ENCODE assay signal across 20 mouse cellular contexts in genomic region chr6:135543390-135543789, GRCm38 (mm10).
DNase-seq lines count a peak whose midpoint lies in the region; ATAC-seq and TF ChIP-seq lines count a peak whose summit lies in the region.
"Had no signal": no experiment of that assay in that cellular context is flagged by ENCODE, and none has a peak within 500 bp of the region (broad histone marks: within the 10 kb centered on the region; RNA-seq: fewer than 3 reads in every experiment).

No protein-coding gene starts in this region.

- no peaks in the 10 kb centered on the region for H3K36me3 ChIP-seq in forebrain, embryonic 16.5 days (ENCODE audit: control insufficient read depth, insufficient read depth)
- H3K36me3 ChIP-seq in forebrain, embryonic 10.5 days (replicated peaks): no peaks in the 10 kb centered on the region
- no peaks in the 10 kb centered on the region for H3K36me3 ChIP-seq in neural tube, embryonic 15.5 days
- H3K36me3 ChIP-seq: embryonic facial prominence, embryonic 12.5 days; G1E; heart, embryonic 10.5 days had no signal

- peak overlapping the region; percentile 67 for H3K27ac ChIP-seq in forebrain, embryonic 16.5 days (ENCODE audit: low read length)
- H3K27ac ChIP-seq in forebrain, embryonic 10.5 days: no peak overlapping the region
- H3K27ac ChIP-seq in layer of hippocampus, adult 2 months: peak overlapping the region; percentile 69
- H3K27ac ChIP-seq in neural tube, embryonic 15.5 days (replicated peaks): 0 out of 2 replicates have a peak overlapping the region, but pooled peaks have one; percentile 28
- H3K27ac ChIP-seq: embryonic facial prominence, embryonic 12.5 days; heart, embryonic 10.5 days; hindbrain, embryonic 14.5 days had no signal

- no peak overlapping the region for H3K9ac ChIP-seq in forebrain, embryonic 16.5 days (replicated peaks; ENCODE audit: low read depth, low read length)
- no peak overlapping the region for H3K9ac ChIP-seq in neural tube, embryonic 15.5 days (replicated peaks)
- H3K9ac ChIP-seq: embryonic facial prominence, embryonic 12.5 days; hindbrain, embryonic 14.5 days had no signal

- no peak overlapping the region for H3K4me3 ChIP-seq in forebrain, embryonic 16.5 days (replicated peaks; ENCODE audit: low read length)
- H3K4me3 ChIP-seq in forebrain, embryonic 10.5 days: no peak overlapping the region
- H3K4me3 ChIP-seq in layer of hippocampus, adult 2 months: no peak overlapping the region
- no peak overlapping the region for H3K4me3 ChIP-seq in neural tube, embryonic 15.5 days (replicated peaks)
- H3K4me3 ChIP-seq: embryonic facial prominence, embryonic 12.5 days; heart, embryonic 10.5 days had no signal

- no peak overlapping the region for H3K4me2 ChIP-seq in forebrain, embryonic 16.5 days (ENCODE audit: low read length)
- no peak overlapping the region for H3K4me2 ChIP-seq in neural tube, embryonic 15.5 days
- H3K4me2 ChIP-seq: embryonic facial prominence, embryonic 12.5 days; hindbrain, embryonic 14.5 days had no signal

- no peak for TF ChIP-seq CTCF in layer of hippocampus, adult 2 months (conservative IDR thresholded peaks at IDR 0.05)

- peak; percentile 72 to 77 for DNase-seq in cerebellum, postnatal 10 days
- no peak for DNase-seq in cerebellum, adult 9-11 months
- no peak for DNase-seq in forebrain, embryonic 10.5 days (ENCODE audit: extremely low spot score, low spot score)
- DNase-seq in layer of hippocampus, adult 2 months (ENCODE audit: low spot score in 2 of 2): no peak
- no peak for DNase-seq in layer of hippocampus, postnatal 25 days (ENCODE audit: extremely low spot score in 1 of 2, low spot score in 1 of 2)
- no peak for DNase-seq in neural tube, embryonic 10.5 days (ENCODE audit: extremely low spot score, low spot score)
- DNase-seq: adrenal gland, adult 8-10 months; B cell, adult 2 months; cerebellum, adult 18-20 months; cerebellum, postnatal 25 days; gastrocnemius, postnatal 36 days; heart, adult 18-20 months; heart, postnatal 10 days had no signal

- no peaks in the 10 kb centered on the region for H3K27me3 ChIP-seq in forebrain, embryonic 16.5 days (replicated peaks; ENCODE audit: control insufficient read depth, insufficient read depth, low read length)
- no peaks in the 10 kb centered on the region for H3K27me3 ChIP-seq in forebrain, embryonic 10.5 days (ENCODE audit: poor library complexity, severe bottlenecking)
- H3K27me3 ChIP-seq in neural tube, embryonic 15.5 days (replicated peaks): no peaks in the 10 kb centered on the region
- H3K27me3 ChIP-seq: embryonic facial prominence, embryonic 12.5 days had no signal

- H3K9me3 ChIP-seq in forebrain, embryonic 16.5 days (ENCODE audit: control insufficient read depth, low read length): no peaks in the 10 kb centered on the region
- H3K9me3 ChIP-seq in forebrain, embryonic 10.5 days: no peaks in the 10 kb centered on the region
- H3K9me3 ChIP-seq in neural tube, embryonic 15.5 days (replicated peaks): no peaks in the 10 kb centered on the region
- H3K9me3 ChIP-seq: embryonic facial prominence, embryonic 12.5 days; heart, embryonic 10.5 days had no signal

- 35% methylated on average over 3 of the region's 3 CpGs for WGBS in forebrain, embryonic 16.5 days
- WGBS in forebrain, embryonic 10.5 days: 84% methylated on average over 3 of the region's 3 CpGs
- WGBS in neural tube, embryonic 15.5 days: 77% methylated on average over 3 of the region's 3 CpGs

- peaks cover 14% of the 10 kb centered on the region for H3K4me1 ChIP-seq in forebrain, embryonic 16.5 days (replicated peaks; ENCODE audit: control insufficient read depth, insufficient read depth, low read length)
- H3K4me1 ChIP-seq in forebrain, embryonic 10.5 days: peaks cover 24% of the 10 kb centered on the region
- peaks cover 23% of the 10 kb centered on the region; the same call in 1 of the 2 replicates for H3K4me1 ChIP-seq in neural tube, embryonic 15.5 days

- ATAC-seq in forebrain, embryonic 16.5 days: peak; percentile 73
- no peak for ATAC-seq in neural tube, embryonic 15.5 days (ENCODE audit: low FRiP score)
- ATAC-seq: CD4-positive, CD25-positive, alpha-beta regulatory T cell, adult 4 months had no signal

Comparison
In these comparisons a context has a peak if more than half of its experiments do, and no peak if none do; other contexts are left out.
1. DNase-seq: peak in cerebellum, postnatal 10 days (2 of 2); none in cerebellum, adult 9-11 months (single experiment), forebrain, embryonic 10.5 days (single experiment), layer of hippocampus, adult 2 months (0 of 2), layer of hippocampus, postnatal 25 days (0 of 2) and neural tube, embryonic 10.5 days (single experiment).